Mouse (Mus musculus) lung, embryonic 14.5 days (tissue): ENCODE results near the gene Lcn8. TPM values are rescaled to one million over a fixed set of nuclear protein-coding genes. Genes with fewer than 3 reads are reported as not detected.

ENCODE experiments used
- ATAC-seq: fragments of 200-750 bp; cut with Nextera tagmentation; 2 replicates; pipeline ENCODE4 v1.8.0; 2017; ENCODE audit warnings: mild to moderate bottlenecking, moderate TSS enrichment, moderate library complexity; ENCODE audit not compliant: insufficient read depth
- DNase-seq: peaks from one replicate; pipeline ENCODE4 v3.0.0-alpha.2; 2015
- H3K27ac ChIP-seq: fragments of 300-500 bp; sonication (generic); 2 replicates; pipeline ENCODE4 v1.5.1; 2014; ENCODE audit warnings: low read depth, mild to moderate bottlenecking, moderate library complexity
- H3K27me3 ChIP-seq: fragments of 300-500 bp; sonication (generic); 2 replicates; pipeline ENCODE4 v1.6.1; 2014; ENCODE audit warnings: low read length, control low read depth; ENCODE audit not compliant: insufficient read depth
- H3K36me3 ChIP-seq: fragments of 300-500 bp; sonication (generic); 2 replicates; pipeline ENCODE4 v1.6.1; 2014; ENCODE audit warnings: control low read depth; ENCODE audit not compliant: insufficient read depth
- H3K4me1 ChIP-seq: fragments of 300-500 bp; sonication (generic); 2 replicates; pipeline ENCODE4 v1.6.1; 2014; ENCODE audit warnings: antibody characterized with exemption, control low read depth; ENCODE audit not compliant: insufficient read depth
- H3K4me2 ChIP-seq: fragments of 300-500 bp; sonication (generic); 2 replicates; pipeline ENCODE4 v1.6.1; 2014; ENCODE audit warnings: mild to moderate bottlenecking
- H3K4me3 ChIP-seq: fragments of 300-500 bp; sonication (generic); 2 replicates; pipeline ENCODE4 v1.5.1; 2014; ENCODE audit warnings: low read depth, low read length
- H3K9ac ChIP-seq: fragments of 300-500 bp; sonication (generic); 2 replicates; pipeline ENCODE4 v1.6.1; 2014
- H3K9me3 ChIP-seq: fragments of 300-500 bp; sonication (generic); 2 replicates; pipeline ENCODE4 v1.6.1; 2016; ENCODE audit warnings: low read depth, low read length, control low read depth
- CTCF ChIP-seq: IDR thresholded peaks from 2 replicates; pipeline ENCODE4 v1.5.1; 2016; ENCODE audit warnings: antibody characterized with exemption, low read depth
- WGBS: fragments of 180-500 bp; shearing (Covaris S2); extraction: QIAGEN DNeasy Blood & Tissue Kit; methylation state at CpG from one replicate; pipeline ENCODE4 v1.1.7; 2014; 5-methylcytosine and 5-hydroxymethylcytosine counted together
- polyA plus RNA-seq: library from polyadenylated mRNA; unstranded; fragments of >200 nt; fragmentation: Nextera tagmentation; extraction: Ambion mirVana; gene quantifications from 2 replicates; pipeline ENCODE4 v1.2.1, GENCODE M21; 2014

Lcn8 gene
- polyA plus RNA-seq, 1 experiment from 2014 or later: 0.61 TPM

- no peaks in the 10 kb centered on the region for H3K27me3 ChIP-seq
- no peaks in the 10 kb centered on the region for H3K36me3 ChIP-seq
- H3K4me1 ChIP-seq: no peaks in the 10 kb centered on the region
- peak; percentile 52 for DNase-seq
- H3K9me3 ChIP-seq: no peaks in the 10 kb centered on the region
- H3K4me3 ChIP-seq: no peak overlapping the region
- peak overlapping the region; percentile 65 for H3K27ac ChIP-seq
- H3K9ac ChIP-seq: 0 out of 2 replicates have a peak overlapping the region, but pooled peaks have one; percentile 25
- ATAC-seq: peak; percentile 73; the same call in 1 of the 2 replicates
- no peak for TF ChIP-seq CTCF
- 41% methylated on average over 1 of the region's 1 CpGs for WGBS
- 0 out of 2 replicates have a peak overlapping the region, but pooled peaks have one; percentile 12 for H3K4me2 ChIP-seq
Observed at GRCm38 (mm10) chr2:25654502-25654901, 1.6 kb downstream of the Lcn8 start.

GRCm38 (mm10) chr2:25656691-25657090 lies 3.8 kb downstream of the Lcn8 start:
- TF ChIP-seq CTCF: no peak
- Histone ChIP-seq H3K9ac (no peak overlapping the region), H3K4me2 (no peak overlapping the region), H3K4me1 (no peaks in the 10 kb centered on the region), H3K27me3 (no peaks in the 10 kb centered on the region), H3K9me3 (no peaks in the 10 kb centered on the region), H3K36me3 (no peaks in the 10 kb centered on the region), H3K4me3 (no peak overlapping the region), H3K27ac (no peak overlapping the region)
- 79% methylated on average over 4 of the region's 4 CpGs for WGBS
- DNase-seq: no peak
- ATAC-seq: no peak

DNA sequence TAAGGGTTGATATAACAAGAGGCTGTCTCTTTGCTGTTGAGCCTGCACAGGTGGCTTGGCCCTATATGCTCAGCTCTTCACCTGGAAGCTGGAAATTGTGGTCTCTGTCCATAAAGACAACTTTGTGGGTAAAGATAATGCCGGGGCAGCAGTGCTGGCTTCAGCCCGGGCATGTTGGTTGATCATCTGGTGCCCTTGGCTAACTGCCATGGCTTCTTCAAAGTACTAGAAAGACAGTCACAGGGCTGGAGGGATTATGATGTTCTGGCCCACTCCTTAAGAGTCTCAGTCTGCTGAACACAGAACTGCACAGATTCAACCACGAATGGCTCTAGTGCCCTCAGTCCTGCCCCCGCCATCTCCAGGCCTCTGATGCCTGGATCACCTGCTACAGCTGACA lies 4.3 kb downstream of the Lcn8 start:
- Histone ChIP-seq H3K36me3 (no peaks in the 10 kb centered on the region), H3K9ac (no peak overlapping the region), H3K4me3 (no peak overlapping the region), H3K9me3 (no peaks in the 10 kb centered on the region), H3K27ac (no peak overlapping the region), H3K4me1 (no peaks in the 10 kb centered on the region), H3K4me2 (no peak overlapping the region), H3K27me3 (no peaks in the 10 kb centered on the region)
- WGBS: 81% methylated on average over 4 of the region's 4 CpGs
- no peak for ATAC-seq
- no peak for TF ChIP-seq CTCF
- DNase-seq: no peak

DNA sequence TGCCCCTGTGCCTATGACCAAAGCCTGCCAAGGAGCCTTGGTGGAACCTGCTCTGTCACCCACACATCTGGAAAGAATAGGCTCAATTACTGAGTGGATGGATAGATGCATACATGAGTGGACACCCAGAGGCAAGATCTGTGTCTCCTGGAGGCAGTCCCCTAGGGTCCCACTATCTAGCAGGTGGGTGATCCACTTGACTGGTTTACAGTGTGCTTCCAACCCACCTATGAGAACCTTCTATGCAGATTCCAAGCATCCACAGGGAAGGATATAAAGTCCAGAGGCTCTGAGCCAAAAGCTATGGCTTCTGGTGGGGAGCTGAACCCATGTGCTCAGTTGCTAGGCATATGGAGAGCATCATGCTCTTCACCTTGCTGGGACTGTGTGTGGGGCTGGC lies 4.7 kb downstream of the Lcn8 start, which contains the start of gene Lcn5:
Gene Lcn5, plus strand, starts transcription at position 301 of the 400 bp plus-strand sequence.
- no peak for ATAC-seq
- no peak within 1 kb of the TSS for H3K9ac ChIP-seq
- no peaks in the 10 kb centered on the region for H3K27me3 ChIP-seq
- H3K27ac ChIP-seq: no peak within 1 kb of the TSS
- no peaks in the 10 kb centered on the region for H3K9me3 ChIP-seq
- no peaks in the 10 kb centered on the region for H3K36me3 ChIP-seq
- DNase-seq: no peak
- TF ChIP-seq CTCF: no peak
- H3K4me2 ChIP-seq: no peak within 1 kb of the TSS
- H3K4me1 ChIP-seq: no peaks in the 10 kb centered on the region
- no peak within 1 kb of the TSS for H3K4me3 ChIP-seq

GRCm38 (mm10) chr2:25660279-25660678 lies 7.4 kb downstream of the Lcn8 start:
- H3K27me3 ChIP-seq: no peaks in the 10 kb centered on the region
- WGBS: 86% methylated on average over 8 of the region's 8 CpGs
- TF ChIP-seq CTCF: no peak
- ATAC-seq: no peak
- DNase-seq: no peak
- no peaks in the 10 kb centered on the region for H3K36me3 ChIP-seq
- H3K9me3 ChIP-seq: no peaks in the 10 kb centered on the region
- no peak overlapping the region for H3K4me2 ChIP-seq
- H3K27ac ChIP-seq: no peak overlapping the region
- H3K9ac ChIP-seq: no peak overlapping the region
- no peak overlapping the region for H3K4me3 ChIP-seq
- no peaks in the 10 kb centered on the region for H3K4me1 ChIP-seq

DNA sequence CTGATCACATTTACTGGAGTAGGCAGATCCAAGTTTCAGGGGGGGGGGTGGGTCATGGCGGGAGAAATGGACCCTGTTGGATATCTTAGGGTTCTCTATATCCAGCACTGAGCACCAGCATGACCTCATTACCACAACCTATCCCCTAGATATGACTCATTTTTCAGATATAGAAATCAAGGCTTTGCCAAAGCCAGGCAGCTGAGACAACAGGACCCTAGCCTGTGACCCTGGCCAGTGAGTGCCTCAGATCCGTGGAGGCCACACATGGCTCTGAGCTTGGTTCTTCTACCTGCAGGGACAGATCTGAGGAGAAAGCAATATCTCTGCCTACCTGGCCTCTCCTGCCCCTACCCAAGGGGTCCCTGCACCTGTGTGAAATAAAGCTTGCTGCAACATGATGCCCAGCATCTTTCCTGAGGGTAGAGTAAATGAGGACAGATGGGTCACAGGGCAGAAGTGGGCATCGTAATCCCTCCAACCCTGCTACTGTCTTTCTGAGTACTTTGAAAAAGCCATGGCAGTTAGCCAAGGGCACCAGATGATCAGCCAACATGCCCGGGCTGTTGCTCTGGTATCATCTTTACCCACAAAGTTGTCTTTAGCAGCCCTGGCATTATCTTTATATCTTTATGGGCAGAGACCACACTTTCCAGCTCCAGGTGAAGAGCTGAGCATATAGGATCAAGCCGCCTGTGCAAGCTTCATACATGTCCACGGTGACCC lies 8.5 kb downstream of the Lcn8 start:
- no peak for DNase-seq
- Histone ChIP-seq H3K9ac (no peak overlapping the region), H3K9me3 (no peaks in the 10 kb centered on the region), H3K27ac (no peak overlapping the region), H3K4me2 (no peak overlapping the region), H3K36me3 (no peaks in the 10 kb centered on the region), H3K4me1 (no peaks in the 10 kb centered on the region), H3K27me3 (no peaks in the 10 kb centered on the region), H3K4me3 (no peak overlapping the region)
- ATAC-seq: no peak
- no peak for TF ChIP-seq CTCF
- WGBS: 84% methylated on average over 6 of the region's 6 CpGs

DNA sequence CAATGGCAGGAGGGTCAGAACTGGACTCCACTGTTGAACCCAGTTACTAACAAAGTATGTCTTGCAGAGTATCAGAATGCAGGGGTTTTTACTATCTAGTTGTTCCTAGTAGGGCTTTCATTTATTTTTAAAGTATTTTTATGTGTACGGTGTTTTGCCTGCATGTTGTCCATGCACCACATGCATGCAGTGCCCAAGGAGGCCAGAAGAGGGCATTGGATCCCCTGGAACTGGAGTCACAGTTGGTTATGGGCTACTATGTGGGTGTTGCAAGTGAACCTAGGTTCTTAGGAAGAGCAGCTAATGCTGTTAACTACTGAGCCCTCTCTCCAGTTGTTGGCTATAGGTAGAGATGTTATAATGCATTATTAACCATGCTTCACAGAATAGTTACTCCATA lies 10.6 kb downstream of the Lcn8 start:
- Histone ChIP-seq H3K4me2 (no peak overlapping the region), H3K9ac (no peak overlapping the region), H3K4me3 (no peak overlapping the region), H3K27ac (no peak overlapping the region), H3K36me3 (no peaks in the 10 kb centered on the region), H3K9me3 (no peaks in the 10 kb centered on the region), H3K27me3 (no peaks in the 10 kb centered on the region), H3K4me1 (no peaks in the 10 kb centered on the region)
- 35% methylated on average over 1 of the region's 1 CpGs for WGBS
- DNase-seq (peak; percentile 65), ATAC-seq (no peak)
- peak; percentile 70 for TF ChIP-seq CTCF
